Mouse (Mus musculus): Measurements from ENCODE around the gene Npcd. TPM values are rescaled to one million over a fixed set of nuclear protein-coding genes. Genes with fewer than 3 reads are reported as not detected.

Npcd gene
- total and polyA plus RNA-seq, 3 experiments, result 0.29 to 0.31 (median 0.30) TPM

DNA sequence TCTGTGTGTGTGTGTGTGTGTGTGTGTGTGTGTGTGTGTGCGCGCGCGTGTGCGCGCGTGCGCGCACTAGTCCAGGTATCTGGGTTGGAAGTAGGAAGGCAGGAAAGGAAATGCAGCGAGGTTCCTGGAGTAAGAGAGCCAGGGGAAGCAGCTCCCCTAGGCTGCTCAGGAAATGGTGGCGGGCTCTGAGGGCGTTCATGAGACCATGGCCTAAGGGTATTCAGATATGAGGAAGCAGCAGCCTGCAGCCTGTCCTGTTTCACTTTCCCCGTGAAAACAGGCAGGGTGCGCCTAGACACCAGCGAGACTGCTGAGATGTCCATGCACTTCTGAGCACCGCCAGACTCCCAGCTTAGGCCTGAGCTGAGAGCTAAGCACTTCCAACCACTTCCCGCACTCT lies 82.3 kb downstream of the Npcd start:
- peaks cover 3% of the 10 kb centered on the region; the same call in 1 of the 2 replicates for H3K4me1 ChIP-seq (ENCODE audit: control insufficient read depth, insufficient read depth, low read length)
- H3K79me2 ChIP-seq (replicated peaks; ENCODE audit: control insufficient read depth, insufficient read depth, low read length), result no peaks in the 10 kb centered on the region
- no peak overlapping the region for H3K27ac ChIP-seq
- DNase-seq, result no peak
- TF ChIP-seq POLR2A (IDR thresholded peaks at IDR 0.05; ENCODE audit: insufficient read depth, low read depth, low read length) (no peak), EP300 (IDR thresholded peaks at IDR 0.05; ENCODE audit: insufficient read depth, low read depth, low read length) (no peak), CTCF (IDR thresholded peaks at IDR 0.05) (no peak)
- WGBS, result 69% methylated on average over 17 of the region's 17 CpGs
- no peaks in the 10 kb centered on the region for H3K27me3 ChIP-seq (ENCODE audit: control insufficient read depth, insufficient read depth, low read length)
- intact Hi-C loops (cut with DNase I), result loop anchor here (5.0 kb wide), 2 partner anchors 56 to 131 kb away; no protein-coding TSS in a partner anchor
- H3K4me3 ChIP-seq, result no peak overlapping the region
- H3K9ac ChIP-seq (ENCODE audit: low read depth, low read length), result no peak overlapping the region
- no peaks in the 10 kb centered on the region for H3K36me3 ChIP-seq (ENCODE audit: control insufficient read depth, insufficient read depth, low read length)

DNA sequence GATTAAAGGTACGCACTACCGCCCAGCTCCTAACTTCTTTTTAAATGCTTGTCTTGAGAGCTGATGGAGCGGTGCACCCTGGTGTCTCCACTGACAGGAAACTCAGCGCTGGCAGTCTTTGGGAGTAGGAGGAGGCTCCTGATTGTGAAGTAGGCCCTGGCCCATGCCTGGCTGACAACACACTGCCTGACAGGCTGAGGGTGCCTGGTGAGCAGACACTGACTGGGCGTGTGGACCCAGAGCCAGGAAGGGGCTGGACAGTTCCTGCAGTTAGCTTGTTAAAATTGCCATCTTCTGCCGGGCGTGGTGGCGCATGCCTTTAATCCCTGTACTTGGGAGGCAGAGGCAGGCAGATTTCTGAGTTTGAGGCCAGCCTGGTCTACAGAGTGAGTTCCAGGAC lies 83.8 kb downstream of the Npcd start:
- intact Hi-C loops (cut with DNase I), result loop anchor here (5.0 kb wide), 2 partner anchors 57 to 132 kb away; no protein-coding TSS in a partner anchor
- Histone ChIP-seq H3K27ac (no peak overlapping the region), H3K9ac (ENCODE audit: low read depth, low read length) (no peak overlapping the region), H3K4me1 (ENCODE audit: control insufficient read depth, insufficient read depth, low read length) (no peaks in the 10 kb centered on the region), H3K4me3 (no peak overlapping the region), H3K36me3 (ENCODE audit: control insufficient read depth, insufficient read depth, low read length) (no peaks in the 10 kb centered on the region), H3K27me3 (ENCODE audit: control insufficient read depth, insufficient read depth, low read length) (no peaks in the 10 kb centered on the region), H3K79me2 (replicated peaks; ENCODE audit: control insufficient read depth, insufficient read depth, low read length) (no peaks in the 10 kb centered on the region)
- no peak for TF ChIP-seq POLR2A (IDR thresholded peaks at IDR 0.05; ENCODE audit: insufficient read depth, low read depth, low read length)
- no peak for TF ChIP-seq CTCF (IDR thresholded peaks at IDR 0.05)
- no peak for TF ChIP-seq EP300 (IDR thresholded peaks at IDR 0.05; ENCODE audit: insufficient read depth, low read depth, low read length)
- DNase-seq, result no peak
- 84% methylated on average over 8 of the region's 8 CpGs for WGBS

DNA sequence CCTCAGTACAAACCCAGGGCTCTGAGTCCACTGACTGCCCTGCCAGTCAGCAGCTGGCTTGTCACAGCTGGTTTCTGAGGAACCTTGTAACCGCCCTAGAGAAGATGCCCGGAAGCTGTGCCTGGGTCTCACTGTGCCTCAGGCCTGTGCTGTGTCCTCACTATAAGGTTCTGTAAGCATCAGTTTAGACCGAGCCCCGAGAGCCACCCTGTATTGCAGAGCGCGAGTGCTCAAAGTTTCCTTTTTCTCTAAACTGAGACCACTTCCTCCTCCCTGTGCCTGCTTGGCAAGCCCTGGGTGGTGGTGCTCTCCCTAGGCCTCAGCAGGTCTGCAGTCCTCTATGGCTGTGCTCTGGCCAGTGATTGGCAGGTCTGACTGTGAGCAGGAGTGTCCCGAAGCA lies 84.9 kb downstream of the Npcd start:
- DNase-seq, result no peak
- no peak for TF ChIP-seq CTCF (IDR thresholded peaks at IDR 0.05)

DNA sequence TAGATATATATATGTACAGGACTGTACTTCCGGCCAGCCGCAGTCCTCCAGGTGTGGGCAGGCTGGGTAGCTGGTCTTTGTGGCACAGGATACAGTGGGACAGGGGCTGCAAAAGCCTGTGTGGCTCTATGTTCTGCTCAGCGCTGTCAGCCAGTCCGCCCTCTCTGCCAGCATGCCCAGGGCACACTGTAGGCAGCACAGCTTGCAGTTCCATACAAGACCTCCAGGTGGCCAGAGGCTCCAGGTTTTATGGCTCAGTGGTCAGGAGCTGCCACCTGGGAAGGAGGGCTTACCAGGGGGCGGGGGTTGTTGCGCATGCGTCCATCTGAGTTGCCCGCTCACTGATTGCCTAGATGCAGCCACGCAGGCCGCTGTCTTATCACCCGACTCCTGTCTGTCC lies 86.0 kb downstream of the Npcd start:
- WGBS, result 85% methylated on average over 11 of the region's 11 CpGs
- intact Hi-C loops (cut with DNase I), result loop anchor here (10.0 kb wide), 1 partner anchor 327 kb away; no protein-coding TSS in a partner anchor
- Histone ChIP-seq H3K4me1 (ENCODE audit: control insufficient read depth, insufficient read depth, low read length) (no peaks in the 10 kb centered on the region), H3K79me2 (replicated peaks; ENCODE audit: control insufficient read depth, insufficient read depth, low read length) (no peaks in the 10 kb centered on the region), H3K4me3 (no peak overlapping the region), H3K9ac (ENCODE audit: low read depth, low read length) (no peak overlapping the region), H3K27me3 (ENCODE audit: control insufficient read depth, insufficient read depth, low read length) (no peaks in the 10 kb centered on the region), H3K27ac (no peak overlapping the region), H3K36me3 (ENCODE audit: control insufficient read depth, insufficient read depth, low read length) (no peaks in the 10 kb centered on the region)
- peak; percentile 64 for TF ChIP-seq CTCF (IDR thresholded peaks at IDR 0.05)
- no peak for TF ChIP-seq POLR2A (IDR thresholded peaks at IDR 0.05; ENCODE audit: insufficient read depth, low read depth, low read length)
- DNase-seq, result no peak

More for the DNA sequence above, 84.9 kb downstream of the Npcd start:
- H3K27ac ChIP-seq, result no peak overlapping the region
- no peak overlapping the region for H3K9ac ChIP-seq (ENCODE audit: low read depth, low read length)
- no peaks in the 10 kb centered on the region for H3K27me3 ChIP-seq (ENCODE audit: control insufficient read depth, insufficient read depth, low read length)
- WGBS, result 86% methylated on average over 7 of the region's 7 CpGs
- H3K79me2 ChIP-seq (replicated peaks; ENCODE audit: control insufficient read depth, insufficient read depth, low read length), result no peaks in the 10 kb centered on the region
- no peaks in the 10 kb centered on the region for H3K36me3 ChIP-seq (ENCODE audit: control insufficient read depth, insufficient read depth, low read length)
- no peak overlapping the region for H3K4me3 ChIP-seq
- intact Hi-C loops (cut with DNase I), result loop anchor here (10.0 kb wide), 1 partner anchor 326 kb away; no protein-coding TSS in a partner anchor
- H3K4me1 ChIP-seq (ENCODE audit: control insufficient read depth, insufficient read depth, low read length), result no peaks in the 10 kb centered on the region

DNA sequence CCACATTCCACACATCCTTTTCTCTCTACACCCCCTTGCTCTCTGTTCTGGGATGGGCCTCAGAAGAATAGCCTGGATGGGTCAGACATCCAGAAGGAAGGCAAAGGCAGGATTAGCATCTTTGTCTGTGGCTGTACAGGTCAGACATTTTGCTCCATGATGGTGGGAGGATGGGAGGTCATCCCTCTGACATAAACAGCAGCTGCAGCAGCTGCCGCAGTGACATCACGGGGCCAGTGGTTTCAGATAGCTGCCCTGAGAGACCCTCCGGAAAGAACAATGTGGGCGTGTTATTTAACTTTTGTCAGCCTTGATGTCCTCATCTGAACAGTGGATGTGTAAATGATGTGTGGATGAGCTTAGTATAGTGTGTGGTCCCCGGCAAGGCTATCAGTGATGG lies 88.2 kb downstream of the Npcd start:
- H3K27me3 ChIP-seq (ENCODE audit: control insufficient read depth, insufficient read depth, low read length), result no peaks in the 10 kb centered on the region
- no peak for DNase-seq
- H3K36me3 ChIP-seq (ENCODE audit: control insufficient read depth, insufficient read depth, low read length), result no peaks in the 10 kb centered on the region
- intact Hi-C loops (cut with DNase I), result loop anchor here (10.0 kb wide), 1 partner anchor 329 kb away; no protein-coding TSS in a partner anchor
- H3K4me3 ChIP-seq, result no peak overlapping the region
- no peak overlapping the region for H3K9ac ChIP-seq (ENCODE audit: low read depth, low read length)
- no peaks in the 10 kb centered on the region for H3K79me2 ChIP-seq (replicated peaks; ENCODE audit: control insufficient read depth, insufficient read depth, low read length)
- no peak for TF ChIP-seq POLR2A (IDR thresholded peaks at IDR 0.05; ENCODE audit: insufficient read depth, low read depth, low read length)
- TF ChIP-seq CTCF (IDR thresholded peaks at IDR 0.05), result no peak
- TF ChIP-seq EP300 (IDR thresholded peaks at IDR 0.05; ENCODE audit: insufficient read depth, low read depth, low read length), result no peak
- H3K27ac ChIP-seq, result no peak overlapping the region
- H3K4me1 ChIP-seq (ENCODE audit: control insufficient read depth, insufficient read depth, low read length), result peaks cover 4% of the 10 kb centered on the region
- 88% methylated on average over 5 of the region's 5 CpGs for WGBS

DNA sequence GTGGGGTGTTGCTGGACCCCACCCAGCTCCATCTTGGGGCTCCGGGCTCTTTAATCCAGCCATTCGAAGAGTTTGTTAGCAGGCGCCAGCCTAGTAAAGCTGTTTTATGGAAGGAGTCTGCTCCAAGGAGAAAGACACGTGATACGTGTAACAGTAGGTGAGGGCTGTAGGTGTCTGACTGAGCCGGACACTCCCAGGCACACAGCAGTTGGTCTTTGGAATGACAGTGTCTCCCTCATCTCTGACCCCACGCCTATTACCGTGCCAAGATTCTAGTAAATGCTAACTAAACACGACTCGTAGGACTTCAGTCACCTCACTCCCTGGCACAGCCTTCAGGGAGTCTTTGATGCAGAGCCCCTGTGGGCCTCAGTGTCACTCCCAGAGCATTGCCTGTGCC lies 88.7 kb downstream of the Npcd start:
- Histone ChIP-seq H3K27me3 (ENCODE audit: control insufficient read depth, insufficient read depth, low read length) (no peaks in the 10 kb centered on the region), H3K9ac (ENCODE audit: low read depth, low read length) (no peak overlapping the region)

More for the DNA sequence above, 88.7 kb downstream of the Npcd start:
- Histone ChIP-seq H3K4me3 (no peak overlapping the region), H3K79me2 (replicated peaks; ENCODE audit: control insufficient read depth, insufficient read depth, low read length) (no peaks in the 10 kb centered on the region), H3K4me1 (ENCODE audit: control insufficient read depth, insufficient read depth, low read length) (peaks cover 6% of the 10 kb centered on the region), H3K27ac (no peak overlapping the region), H3K36me3 (ENCODE audit: control insufficient read depth, insufficient read depth, low read length) (no peaks in the 10 kb centered on the region; the same call in 1 of the 2 replicates)
- no peak for DNase-seq
- intact Hi-C loops (cut with DNase I), result loop anchor here (10.0 kb wide), 1 partner anchor 329 kb away; no protein-coding TSS in a partner anchor
- TF ChIP-seq POLR2A (IDR thresholded peaks at IDR 0.05; ENCODE audit: insufficient read depth, low read depth, low read length), result no peak
- TF ChIP-seq CTCF (IDR thresholded peaks at IDR 0.05), result no peak
- no peak for TF ChIP-seq EP300 (IDR thresholded peaks at IDR 0.05; ENCODE audit: insufficient read depth, low read depth, low read length)
- 90% methylated on average over 10 of the region's 10 CpGs for WGBS

Data from heart, adult 2 months (tissue).